Mouse (Mus musculus) lung, postnatal 0 days (tissue): ENCODE results near the gene Fbxw11.

Source experiments
- CTCF ChIP-seq: IDR thresholded peaks from 2 replicates; pipeline ENCODE4 v1.5.1; 2016; ENCODE audit warnings: antibody characterized with exemption, mild to moderate bottlenecking
- EP300 ChIP-seq: IDR thresholded peaks from 2 replicates; pipeline ENCODE4 v1.6.1; 2016; ENCODE audit warnings: antibody characterized with exemption, mild to moderate bottlenecking, control low read depth

- TF ChIP-seq EP300 (no peak), CTCF (no peak)
Measured at GRCm38 (mm10) chr11:32666983-32667382, 24.5 kb downstream of the Fbxw11 start.
